Mouse (Mus musculus) cerebellum, adult 2 months (tissue): ENCODE results near the gene Nova2.
A peak's percentile ranks its signal among the peaks of the same experiment; 100 is the strongest.

Experiments
- CTCF ChIP-seq: fragments of 200-500 bp; IDR thresholded peaks from 2 replicates; pipeline ENCODE4 v1.5.1; 2011; ENCODE audit warnings: low read depth, mild to moderate bottlenecking, control low read depth, low read length, moderate library complexity, borderline replicate concordance; ENCODE audit not compliant: insufficient read depth
- POLR2A ChIP-seq: fragments of 200-500 bp; IDR thresholded peaks from 2 replicates; pipeline ENCODE4 v1.6.1; 2011; ENCODE audit warnings: low read length, control low read depth, borderline replicate concordance; ENCODE audit not compliant: insufficient read depth

GRCm38 (mm10) chr7:18891872-18892599 is 33.7 kb upstream of the Nova2 start:
- TF ChIP-seq CTCF (peak; percentile 71), POLR2A (no peak)
